Mouse (Mus musculus) bone marrow macrophage, adult 2 months (primary cell): ENCODE measurements around the gene Gm45902. TPM values are rescaled to one million over a fixed set of nuclear protein-coding genes. Genes with fewer than 3 reads are reported as not detected.

Source experiments
- H3K27ac ChIP-seq: 2 replicates; pipeline ENCODE4 v1.5.1; 2012; ENCODE audit warnings: low read depth, low read length; ENCODE audit not compliant: insufficient read depth
- H3K4me1 ChIP-seq: 2 replicates; pipeline ENCODE4 v1.6.1; 2012; ENCODE audit warnings: low read length; ENCODE audit not compliant: control insufficient read depth, insufficient read depth
- H3K4me3 ChIP-seq: 2 replicates; pipeline ENCODE4 v1.5.1; 2012; ENCODE audit warnings: mild to moderate bottlenecking, low read length, moderate library complexity; ENCODE audit not compliant: insufficient read depth
- CTCF ChIP-seq: IDR thresholded peaks from 2 replicates; pipeline ENCODE4 v1.5.1; 2012; ENCODE audit warnings: low read depth, mild to moderate bottlenecking, low read length, moderate library complexity
- POLR2A ChIP-seq: IDR thresholded peaks from 2 replicates; pipeline ENCODE4 v1.6.1; 2012; ENCODE audit warnings: mild to moderate bottlenecking, low read depth, low read length, borderline replicate concordance
- polyA plus RNA-seq: library from polyadenylated mRNA; stranded (reverse); fragments of >200 nt; gene quantifications from 2 replicates; pipeline ENCODE4 v1.2.4, GENCODE M21; 2012; ENCODE audit not compliant: missing spikeins, insufficient read depth, insufficient read length

The Gm45902 gene
- polyA plus RNA-seq = 2.5 and 2.7 TPM in 2 replicates

- H3K4me3 ChIP-seq = peak within 1 kb of the TSS; percentile 86
- H3K4me1 ChIP-seq = peaks cover 8% of the 10 kb centered on the region
- peak within 1 kb of the TSS; percentile 57 for H3K27ac ChIP-seq
- TF ChIP-seq POLR2A (peak; percentile 70; the same call in 1 of the 2 replicates), CTCF (no peak)
These were observed at the start of gene Gm45902, which contains the start of the genes Hspa14 and Cdnf for GRCm38 (mm10) chr2:3512552-3513454. Gene Gm45902 (minus strand): TSS chr2:3512790. Gene Hspa14 (minus strand): TSS chr2:3512814. Gene Cdnf (plus strand): TSS chr2:3513030.

- TF ChIP-seq POLR2A = no peak
- TF ChIP-seq CTCF = peak; percentile 88
- no peak overlapping the region for H3K27ac ChIP-seq
- H3K4me1 ChIP-seq = no peaks in the 10 kb centered on the region
- H3K4me3 ChIP-seq = no peak overlapping the region
These were observed 34.0 kb upstream of the Gm45902 start for GRCm38 (mm10) chr2:3546588-3546987.

GRCm38 (mm10) chr2:3546055-3546454 lies 33.5 kb upstream of the Gm45902 start:
- Histone ChIP-seq H3K4me3 (no peak overlapping the region), H3K4me1 (0 out of 2 replicates have a peak, but pooled peaks cover 2% of the 10 kb centered on the region), H3K27ac (no peak overlapping the region)
- TF ChIP-seq CTCF (no peak), POLR2A (no peak)

- TF ChIP-seq CTCF (no peak), POLR2A (no peak)
- Histone ChIP-seq H3K4me1 (0 out of 2 replicates have a peak, but pooled peaks cover 2% of the 10 kb centered on the region), H3K27ac (no peak overlapping the region), H3K4me3 (no peak overlapping the region)
These were observed 28.9 kb upstream of the Gm45902 start for GRCm38 (mm10) chr2:3541307-3542079.

- no peak for TF ChIP-seq POLR2A
- TF ChIP-seq CTCF = no peak
- peaks cover 3% of the 10 kb centered on the region; the same call in 1 of the 2 replicates for H3K4me1 ChIP-seq
- no peak overlapping the region for H3K4me3 ChIP-seq
These were observed 13.7 kb upstream of the Gm45902 start for GRCm38 (mm10) chr2:3526288-3526687.

GRCm38 (mm10) chr2:3522558-3522957 lies 10.0 kb upstream of the Gm45902 start:
- TF ChIP-seq POLR2A (no peak), CTCF (no peak)
- no peak overlapping the region for H3K27ac ChIP-seq
- no peak overlapping the region for H3K4me3 ChIP-seq
- H3K4me1 ChIP-seq = peaks cover 13% of the 10 kb centered on the region

More at GRCm38 (mm10) chr2:3526288-3526687, 13.7 kb upstream of the Gm45902 start:
- H3K27ac ChIP-seq = no peak overlapping the region

- no peak for TF ChIP-seq CTCF
- Histone ChIP-seq H3K4me3 (peak overlapping the region; percentile 80), H3K27ac (peak overlapping the region; percentile 22; the same call in 1 of the 2 replicates), H3K4me1 (peaks cover 8% of the 10 kb centered on the region)
These were observed 514 bp downstream of the Gm45902 start for GRCm38 (mm10) chr2:3512076-3512475.

- H3K4me3 ChIP-seq = no peak overlapping the region
- TF ChIP-seq POLR2A (no peak), CTCF (no peak)
- peaks cover 22% of the 10 kb centered on the region for H3K4me1 ChIP-seq
- no peak overlapping the region for H3K27ac ChIP-seq
These were observed 11.7 kb downstream of the Gm45902 start for GRCm38 (mm10) chr2:3500886-3501285.

- peaks cover 22% of the 10 kb centered on the region for H3K4me1 ChIP-seq
- TF ChIP-seq CTCF = no peak
- no peak for TF ChIP-seq POLR2A
- H3K4me3 ChIP-seq = no peak overlapping the region
- peak overlapping the region; percentile 63 for H3K27ac ChIP-seq
These were observed 13.0 kb downstream of the Gm45902 start for GRCm38 (mm10) chr2:3499543-3499942.
